Mouse (Mus musculus): ENCODE measurements around the gene Muc3a. TPM values are rescaled to one million over a fixed set of nuclear protein-coding genes. Genes with fewer than 3 reads are reported as not detected.

Gene Muc3a
- total RNA-seq (2017) = 0.58 and 2.3 TPM in 2 replicates

DNA sequence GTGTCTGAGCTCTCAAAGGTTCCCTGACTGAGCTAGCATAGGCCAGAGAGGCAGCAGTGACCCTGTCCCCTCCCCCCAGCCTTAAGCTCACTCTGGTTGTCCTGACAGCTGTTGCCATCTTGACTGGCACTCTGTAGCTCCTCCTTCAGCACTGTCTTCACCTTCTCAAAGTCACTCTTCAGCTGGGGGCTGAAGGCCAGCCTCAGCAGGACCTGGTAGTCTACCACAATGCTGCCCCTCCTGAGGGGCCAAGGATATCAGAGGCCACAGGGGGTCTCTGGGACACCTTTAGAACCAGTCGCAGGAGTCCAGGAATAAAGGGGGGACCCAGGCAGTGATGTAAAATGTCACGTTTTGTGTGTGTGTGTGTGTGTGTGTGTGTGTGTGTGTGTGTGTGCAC, at the start of gene Muc3a:
Gene Muc3a (minus strand): TSS at position 101 of the 400 bp plus-strand sequence.
- ATAC-seq (ENCODE audit: extremely low read depth, insufficient number of reproducible peaks, low FRiP score, poor library complexity, severe bottlenecking) = no peak

DNA sequence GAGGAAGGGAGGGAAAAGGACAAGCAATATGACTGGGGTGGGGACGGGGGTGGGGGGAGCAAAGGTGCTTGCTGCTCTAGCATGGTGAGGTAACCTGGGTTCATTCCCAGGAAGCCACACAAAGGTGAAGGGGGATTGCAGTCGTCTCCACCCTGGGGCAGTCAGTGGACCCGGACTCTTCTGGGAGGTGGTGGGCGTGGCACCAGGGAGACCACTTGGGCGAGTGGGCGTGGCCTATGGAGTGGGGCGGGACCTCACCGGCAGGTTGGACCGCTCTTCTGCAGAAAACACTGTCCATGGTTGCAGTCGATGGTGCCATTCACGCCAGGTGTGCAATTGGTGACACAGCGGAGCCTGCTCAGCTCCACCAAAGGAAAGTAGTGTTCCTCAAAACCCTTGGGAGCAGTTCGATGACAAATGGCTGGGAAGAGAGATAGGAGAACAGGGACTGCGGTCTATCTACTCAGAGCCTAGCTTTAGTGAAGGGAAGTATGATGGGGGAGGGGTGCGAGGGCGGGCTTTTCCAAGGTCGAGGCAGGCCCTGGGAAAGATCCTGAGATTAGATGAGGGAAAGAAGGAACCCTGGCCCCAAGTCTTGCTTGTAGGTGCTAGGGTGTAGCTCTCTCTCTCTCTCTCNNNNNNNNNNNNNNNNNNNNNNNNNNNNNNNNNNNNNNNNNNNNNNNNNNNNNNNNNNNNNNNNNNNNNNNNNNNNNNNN, 917 bp downstream of the Muc3a start:
- no peak for ATAC-seq (ENCODE audit: extremely low read depth, insufficient number of reproducible peaks, low FRiP score, poor library complexity, severe bottlenecking)

DNA sequence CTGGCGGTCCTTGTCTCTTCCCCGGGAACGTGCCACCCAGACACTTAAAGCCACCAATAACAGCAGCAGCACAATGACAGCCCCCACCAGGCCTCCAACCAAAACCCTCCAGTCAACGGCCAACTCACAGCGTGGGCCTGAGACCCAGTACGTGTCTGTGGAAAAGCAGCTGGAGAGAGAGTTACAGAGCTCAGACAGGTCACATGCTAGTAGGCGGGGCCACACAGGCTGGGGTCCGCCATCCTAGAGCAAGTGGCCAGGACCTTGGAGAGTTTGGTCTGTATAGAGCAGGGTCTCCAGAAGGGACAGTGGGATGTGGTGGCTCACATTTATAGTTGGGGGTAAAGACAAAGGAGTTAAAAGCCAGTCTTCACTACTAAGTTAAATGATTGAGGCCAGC, 1.5 kb downstream of the Muc3a start:
- no peak for ATAC-seq (ENCODE audit: extremely low read depth, insufficient number of reproducible peaks, low FRiP score, poor library complexity, severe bottlenecking)

DNA sequence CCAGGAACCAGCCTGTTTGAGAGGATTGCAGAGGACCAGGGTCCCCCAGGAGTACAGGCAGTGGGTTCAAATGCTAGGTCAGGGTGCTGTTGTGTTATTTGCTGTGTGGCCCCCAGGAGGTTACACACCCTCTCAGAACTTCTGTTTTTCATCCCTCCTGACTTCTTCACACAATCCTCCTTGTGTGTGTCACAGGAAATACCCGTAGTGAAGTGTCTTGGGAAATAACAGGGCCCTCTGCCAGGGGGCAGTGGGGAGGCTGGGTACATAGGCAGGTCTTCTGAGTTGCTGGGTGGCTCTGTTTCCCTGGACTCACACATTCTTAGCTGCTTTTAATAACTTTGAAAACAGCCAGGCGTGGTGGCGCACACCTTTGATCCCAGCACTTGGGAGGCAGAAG, 6.9 kb downstream of the Muc3a start:
- no peak for ATAC-seq (ENCODE audit: extremely low read depth, insufficient number of reproducible peaks, low FRiP score, poor library complexity, severe bottlenecking)

DNA sequence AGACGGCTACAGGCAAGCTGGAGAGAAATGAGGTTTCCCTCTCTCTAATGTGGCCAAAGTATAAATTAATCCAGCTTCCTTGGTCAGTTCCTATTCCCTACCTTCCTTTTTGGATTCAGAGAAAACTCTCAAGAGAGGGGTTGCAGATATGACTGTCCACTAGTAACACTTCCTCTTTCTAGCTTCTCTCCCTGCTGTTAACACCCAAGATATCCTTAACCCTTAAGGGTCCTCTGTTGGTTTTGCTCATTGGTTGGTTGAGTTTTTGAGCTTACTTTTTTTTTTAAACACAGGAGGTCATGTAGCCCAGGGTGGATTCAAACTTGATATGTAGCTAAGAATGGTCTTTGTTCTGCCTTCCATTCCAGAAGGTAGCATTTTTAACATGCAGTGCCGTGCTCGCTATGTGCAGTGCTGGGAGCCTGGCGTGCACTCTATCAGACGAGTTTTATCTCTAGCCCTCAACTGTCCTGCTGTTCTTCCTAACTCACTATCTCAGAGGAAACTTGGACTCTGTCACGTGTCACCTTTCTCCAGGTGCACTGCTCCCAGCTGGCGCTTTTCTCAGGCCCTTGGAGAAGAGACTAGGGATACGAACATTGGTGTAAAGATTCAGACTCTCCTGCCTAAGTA, 17.6 kb downstream of the Muc3a start:
- no peak for ATAC-seq (ENCODE audit: extremely low read depth, insufficient number of reproducible peaks, low FRiP score, poor library complexity, severe bottlenecking)

DNA sequence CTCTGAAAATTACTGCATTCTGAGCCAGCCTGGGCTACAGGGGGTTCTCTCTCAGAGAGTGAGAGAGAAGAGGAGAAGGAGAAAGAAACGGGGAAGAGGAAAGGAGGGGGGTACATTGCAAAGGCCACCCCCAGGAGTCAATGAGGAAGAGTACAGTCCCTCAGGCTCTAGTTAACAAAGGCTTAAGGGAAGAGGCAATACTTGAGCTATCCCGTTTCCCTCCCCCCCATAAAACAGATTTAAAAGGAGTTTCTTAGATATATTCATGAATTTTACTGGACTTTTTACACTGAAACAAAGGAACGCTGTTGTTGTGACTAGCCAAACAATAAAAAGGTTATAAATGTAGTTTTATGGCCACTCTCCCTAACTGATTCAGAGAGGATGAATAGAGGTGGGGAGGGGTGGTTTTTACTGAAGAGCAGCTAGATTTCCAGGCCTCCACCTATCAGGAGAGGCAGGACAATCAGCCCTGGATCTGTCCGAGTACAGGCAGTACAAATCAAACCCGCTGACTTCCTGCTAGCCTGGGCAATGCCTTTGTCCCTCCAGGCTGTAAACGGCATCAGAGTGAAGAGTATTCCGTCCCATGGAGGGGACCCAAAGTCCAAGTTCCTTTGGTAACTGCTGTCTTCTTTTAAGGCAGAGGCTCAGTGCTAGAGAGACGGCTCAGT, 18.8 kb downstream of the Muc3a start:
- no peak for ATAC-seq (ENCODE audit: extremely low read depth, insufficient number of reproducible peaks, low FRiP score, poor library complexity, severe bottlenecking)

DNA sequence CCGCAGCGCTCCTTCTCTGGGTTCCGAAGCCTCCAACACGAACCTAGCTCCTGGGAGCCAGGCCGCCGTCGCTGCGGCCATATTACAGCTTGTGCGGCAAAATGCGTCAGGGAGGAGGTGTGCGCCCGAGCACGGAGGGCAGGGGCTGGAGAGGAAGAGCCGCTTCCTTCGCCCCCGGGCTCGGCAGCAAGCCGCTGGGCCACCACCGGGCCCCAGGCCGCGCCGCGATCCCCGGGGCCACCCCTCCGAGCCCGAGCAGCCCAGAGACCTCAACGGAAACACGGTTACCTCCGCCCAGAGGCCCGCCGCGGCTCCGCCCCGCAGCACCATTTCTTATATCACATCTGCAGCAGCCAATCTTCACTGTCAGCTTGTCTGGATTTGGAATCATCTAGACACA, 22.9 kb downstream of the Muc3a start:
- peak; percentile 47 for ATAC-seq (ENCODE audit: extremely low read depth, insufficient number of reproducible peaks, low FRiP score, poor library complexity, severe bottlenecking)

DNA sequence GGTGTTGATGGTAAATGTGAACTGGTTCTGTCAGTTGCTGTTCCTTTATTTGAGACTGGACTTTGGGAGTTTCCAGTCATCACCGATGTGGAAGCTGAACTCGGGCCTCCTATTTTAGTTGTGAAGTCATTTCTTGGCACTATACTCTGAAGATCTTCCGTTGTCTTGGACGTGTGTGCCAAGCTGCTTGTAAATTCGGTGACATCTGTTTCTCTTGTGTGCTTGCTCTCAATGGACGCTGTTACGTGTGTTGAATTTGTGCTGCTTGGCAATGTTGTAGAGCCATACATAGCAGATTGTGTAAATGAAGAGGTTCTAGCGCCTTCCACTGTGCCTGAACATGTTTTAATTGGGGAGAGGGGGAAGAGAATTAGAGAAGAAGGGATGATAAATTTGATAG, 26.8 kb downstream of the Muc3a start:
- no peak for ATAC-seq (ENCODE audit: extremely low read depth, insufficient number of reproducible peaks, low FRiP score, poor library complexity, severe bottlenecking)

DNA sequence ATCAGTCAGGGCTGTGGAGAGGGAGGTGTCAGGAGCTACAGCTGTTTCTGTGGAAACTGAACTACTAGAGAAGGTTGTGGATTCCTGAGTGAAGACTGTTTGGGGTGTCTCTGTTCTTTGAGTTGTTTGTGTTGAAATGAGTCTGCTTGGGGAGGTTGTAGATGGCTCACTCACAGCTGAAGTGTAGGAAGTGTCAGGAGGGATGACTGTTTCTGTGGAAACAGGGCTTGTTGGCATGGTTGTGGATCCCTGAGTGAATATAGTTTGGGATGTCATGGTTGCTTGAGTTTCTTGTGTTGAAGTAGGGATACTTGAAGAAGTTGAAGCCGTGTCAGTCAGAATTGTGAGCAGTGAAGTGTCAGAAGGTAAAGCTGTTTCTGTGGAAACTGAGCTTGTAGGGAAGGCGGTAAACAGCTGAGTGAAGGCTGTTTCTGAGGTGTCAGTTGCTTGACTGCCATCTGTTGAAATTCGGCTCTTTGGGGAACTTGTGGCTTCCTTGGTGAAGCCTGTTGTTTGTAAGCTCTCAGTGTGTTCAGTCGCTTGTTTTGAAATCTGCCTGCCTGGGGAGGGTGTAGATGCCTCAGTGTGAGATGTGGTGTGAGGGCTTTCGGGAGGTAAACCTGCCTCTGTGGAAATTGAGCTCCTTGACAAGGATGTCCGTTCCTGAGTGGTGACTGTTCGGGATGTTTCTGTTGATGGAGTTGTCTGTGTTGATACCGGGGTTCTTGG, 32.4 kb downstream of the Muc3a start:
- ATAC-seq (ENCODE audit: extremely low read depth, insufficient number of reproducible peaks, low FRiP score, poor library complexity, severe bottlenecking) = peak; percentile 94

DNA sequence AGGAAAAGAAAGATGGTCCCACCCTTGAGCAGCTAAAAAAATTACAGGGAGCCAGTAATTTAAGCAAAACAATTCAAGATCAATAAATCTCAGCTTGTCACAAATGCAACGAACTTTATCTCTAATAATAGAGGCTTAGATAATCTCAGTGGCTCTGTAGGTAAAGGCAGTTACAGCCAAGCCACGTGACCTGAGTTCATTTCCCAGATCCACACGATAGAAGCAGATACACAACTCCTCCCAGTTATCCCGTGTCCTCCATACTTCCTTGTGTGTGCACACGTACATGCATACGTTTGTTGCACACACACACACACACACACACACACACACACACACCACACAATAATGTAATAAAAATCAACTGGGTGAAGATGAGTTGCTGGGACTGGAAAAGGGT, 38.2 kb downstream of the Muc3a start:
- no peak for ATAC-seq (ENCODE audit: extremely low read depth, insufficient number of reproducible peaks, low FRiP score, poor library complexity, severe bottlenecking)

DNA sequence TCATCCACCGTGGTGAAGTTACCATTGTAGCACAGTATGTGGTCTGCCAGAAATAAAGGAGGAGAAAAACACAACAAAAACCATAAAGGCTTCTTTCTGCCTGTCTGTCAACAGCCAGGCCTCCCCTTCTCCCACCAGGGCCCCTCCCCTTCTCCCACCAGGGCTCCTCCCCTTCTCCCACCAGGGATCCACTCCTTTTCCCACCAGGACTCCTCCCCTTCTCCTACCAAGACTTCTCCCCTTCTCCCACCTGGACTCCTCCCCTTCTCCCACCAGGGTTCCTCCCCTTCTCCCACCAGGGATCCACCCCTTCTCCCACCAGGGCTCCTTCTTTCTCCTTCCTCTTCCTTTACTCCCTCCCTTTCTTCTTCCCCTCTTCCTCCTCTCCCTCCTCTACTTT, 39.6 kb downstream of the Muc3a start:
- no peak for ATAC-seq (ENCODE audit: extremely low read depth, insufficient number of reproducible peaks, low FRiP score, poor library complexity, severe bottlenecking)

DNA sequence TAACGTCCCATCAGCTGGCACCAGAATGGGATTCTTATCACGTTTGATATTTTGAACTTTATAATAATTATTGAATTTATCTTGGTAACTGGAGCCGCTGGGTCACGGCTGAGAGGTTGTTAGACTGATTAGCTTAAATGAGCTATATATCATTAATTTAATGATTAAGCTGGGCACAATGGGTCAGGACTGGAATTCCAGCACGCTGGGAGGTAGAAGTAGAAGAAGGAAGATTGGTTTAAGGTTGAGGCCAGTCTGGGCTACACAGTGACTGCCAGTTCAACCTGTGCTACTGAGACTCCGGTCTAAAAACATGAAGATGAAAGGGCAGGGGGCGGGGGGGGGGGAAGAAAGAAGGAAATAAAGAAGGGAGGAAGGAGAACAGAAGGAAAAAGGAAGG, 40.7 kb downstream of the Muc3a start:
- no peak for ATAC-seq (ENCODE audit: extremely low read depth, insufficient number of reproducible peaks, low FRiP score, poor library complexity, severe bottlenecking)

DNA sequence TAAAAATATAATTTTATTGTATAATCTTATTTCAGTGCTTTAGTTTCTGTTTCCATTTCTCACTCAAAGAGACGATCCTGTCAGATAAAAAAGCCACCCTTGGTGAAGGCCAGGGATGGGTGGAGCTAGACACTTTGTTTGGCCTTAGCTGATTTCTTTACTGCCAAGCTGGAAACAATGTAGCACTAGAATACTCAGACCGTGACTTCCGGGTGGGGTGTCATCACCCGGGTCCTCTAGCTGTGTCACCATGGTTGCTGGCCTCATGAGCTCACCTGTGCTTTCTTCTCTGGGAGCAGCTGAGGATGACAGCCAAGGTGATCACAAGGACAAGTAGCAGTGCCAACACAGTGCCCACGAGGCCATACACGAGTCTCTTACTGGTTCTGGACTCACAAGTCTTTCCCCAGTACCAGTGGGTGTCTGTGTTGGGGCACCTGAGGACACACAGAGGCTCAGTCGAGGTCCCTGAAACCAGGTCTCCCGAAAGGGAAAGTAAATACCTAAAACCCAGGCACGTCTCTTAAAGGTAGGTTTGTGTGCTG, 41.3 kb downstream of the Muc3a start:
- no peak for ATAC-seq (ENCODE audit: extremely low read depth, insufficient number of reproducible peaks, low FRiP score, poor library complexity, severe bottlenecking)

DNA sequence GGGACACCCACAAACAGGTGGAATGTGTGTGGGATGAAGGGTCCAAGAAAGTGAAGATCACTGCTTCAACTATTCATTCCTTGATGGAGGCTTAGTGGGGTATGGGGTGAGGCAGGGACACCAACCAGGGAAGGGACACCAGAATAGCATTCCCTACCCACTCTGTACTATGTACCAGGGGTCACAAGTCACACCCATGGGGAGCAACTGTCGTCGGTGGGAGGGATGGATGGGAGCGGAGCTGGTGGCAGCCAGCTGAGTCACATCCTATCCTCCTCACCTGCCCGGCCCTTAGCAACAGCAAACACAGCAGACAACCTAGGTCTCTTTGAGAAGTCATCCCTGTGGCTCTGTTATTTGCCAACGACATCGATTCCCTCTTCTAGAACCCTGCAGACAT, 44.6 kb downstream of the Muc3a start:
- ATAC-seq (ENCODE audit: extremely low read depth, insufficient number of reproducible peaks, low FRiP score, poor library complexity, severe bottlenecking) = no peak

DNA sequence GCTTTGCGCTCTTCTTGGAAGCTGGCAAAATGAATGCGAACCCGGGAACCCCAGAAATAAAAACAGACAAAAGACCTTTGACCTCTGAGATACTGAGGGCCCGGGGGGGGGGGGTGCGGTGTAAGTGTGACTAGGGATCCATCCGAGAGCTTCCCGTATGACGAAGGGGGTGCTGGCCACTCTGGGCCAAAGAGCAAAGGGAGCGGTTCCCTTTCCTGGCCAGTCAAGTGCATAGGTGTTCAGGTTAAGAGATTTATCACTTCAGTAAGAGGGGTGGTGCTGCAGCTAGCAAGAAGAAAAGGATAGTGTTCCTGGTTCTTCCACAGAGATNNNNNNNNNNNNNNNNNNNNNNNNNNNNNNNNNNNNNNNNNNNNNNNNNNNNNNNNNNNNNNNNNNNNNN, 46.2 kb downstream of the Muc3a start:
- no peak for ATAC-seq (ENCODE audit: extremely low read depth, insufficient number of reproducible peaks, low FRiP score, poor library complexity, severe bottlenecking)

DNA sequence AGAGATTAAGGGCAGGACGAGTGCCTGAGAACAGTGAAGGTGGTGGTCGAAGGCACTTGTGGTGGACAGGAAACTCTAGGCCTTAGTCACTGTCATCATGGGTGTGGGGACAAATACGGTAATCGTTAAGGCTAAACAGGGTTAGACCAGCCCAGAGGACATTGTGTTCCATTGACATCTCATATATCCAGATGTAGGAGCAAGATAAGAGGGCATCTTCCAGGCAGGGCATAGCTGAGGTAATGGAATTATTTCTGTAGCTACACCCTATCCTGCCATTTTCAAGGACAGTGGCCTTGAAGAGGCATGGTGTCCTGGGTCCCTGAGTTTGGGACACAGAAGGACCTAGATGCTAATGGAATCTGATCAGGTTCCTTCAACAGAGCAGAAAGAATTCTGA, 50.3 kb downstream of the Muc3a start:
- ATAC-seq (ENCODE audit: extremely low read depth, insufficient number of reproducible peaks, low FRiP score, poor library complexity, severe bottlenecking) = no peak

DNA sequence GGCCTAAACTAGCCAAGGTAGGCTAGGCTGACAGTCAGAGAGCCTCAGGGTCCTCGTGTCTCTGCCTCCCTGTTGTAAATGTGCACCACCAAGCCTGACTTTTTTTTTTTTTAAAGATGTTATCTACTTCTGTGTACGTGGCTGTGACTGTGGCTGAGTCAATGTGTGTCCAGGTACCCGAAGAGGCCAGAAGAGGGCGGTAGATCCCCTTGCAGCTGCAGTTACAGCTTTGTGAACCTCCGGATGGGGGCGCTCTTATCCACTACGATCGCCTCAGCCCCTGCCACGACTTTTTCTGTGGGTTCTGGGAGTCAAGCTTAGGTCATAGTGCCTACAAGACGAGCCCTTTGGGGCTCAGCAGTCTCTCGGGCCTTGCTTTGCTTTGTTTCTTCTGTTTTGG, 52.7 kb downstream of the Muc3a start:
- ATAC-seq (ENCODE audit: extremely low read depth, insufficient number of reproducible peaks, low FRiP score, poor library complexity, severe bottlenecking) = peak; percentile 96

All from neutrophil, adult 5-6 weeks (primary cell).